Mouse (Mus musculus) liver, postnatal 0 days (tissue): Measurements from ENCODE around the gene Ptprk.

Experiments used
- CTCF ChIP-seq: sonication (generic); IDR thresholded peaks from 2 replicates; pipeline ENCODE4 v1.5.1; 2016; ENCODE audit warnings: antibody characterized with exemption, low read depth
- EP300 ChIP-seq: IDR thresholded peaks from 2 replicates; pipeline ENCODE4 v1.6.1; 2016; ENCODE audit warnings: antibody characterized with exemption, low read depth, mild to moderate bottlenecking

DNA sequence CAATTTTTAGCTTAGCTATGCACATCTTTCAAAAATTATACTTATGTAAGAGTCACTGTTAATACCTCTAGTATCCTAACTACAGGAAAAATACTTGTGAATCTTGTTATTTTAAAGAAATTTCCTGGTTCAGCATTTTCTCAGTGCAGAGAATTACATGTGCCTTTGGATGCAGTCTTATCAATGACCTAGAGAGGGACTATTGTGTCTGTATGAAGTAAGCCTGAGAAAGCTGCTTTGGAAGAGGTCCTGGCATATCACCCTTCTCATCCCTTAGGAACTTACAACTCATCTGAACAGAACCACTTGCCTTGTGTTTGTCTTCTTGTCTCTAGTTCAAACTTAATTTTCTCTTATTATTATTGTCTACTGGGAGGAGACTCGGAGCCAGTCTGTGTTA, 3.6 kb downstream of the Ptprk start:
- TF ChIP-seq CTCF (peak; percentile 34), EP300 (no peak)
